Comparison of ENCODE assay signal across 8 mouse cellular contexts in the genomic region with DNA sequence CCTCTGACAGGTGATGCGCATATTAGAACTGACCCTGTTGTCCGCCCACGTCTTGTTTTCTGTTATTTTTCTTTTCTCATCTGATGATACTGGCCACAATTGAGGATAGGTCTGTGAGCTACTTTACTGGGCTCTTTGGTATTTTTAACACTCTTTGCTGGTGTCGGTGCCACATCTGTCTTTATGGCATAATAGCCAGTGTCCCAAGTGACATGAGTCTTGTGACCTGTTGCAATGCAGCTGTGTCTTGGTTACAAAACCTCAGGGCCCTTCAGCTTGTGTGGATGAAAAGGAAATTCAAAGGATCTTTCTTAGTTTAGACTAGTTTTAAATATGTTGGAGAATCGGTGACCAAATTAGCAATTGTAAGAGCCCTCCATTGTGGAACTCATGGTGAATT. TPM values are rescaled to one million over a fixed set of nuclear protein-coding genes. Genes with fewer than 3 reads are reported as not detected.
A peak's percentile ranks its signal among the peaks of the same experiment; 100 is the strongest.
DNase-seq lines count a peak whose midpoint lies in the region; ATAC-seq and TF ChIP-seq lines count a peak whose summit lies in the region.

No protein-coding gene starts in this region.

- ATAC-seq in heart, embryonic 11.5 days (replicated peaks; ENCODE audit: insufficient number of reproducible peaks, low FRiP score, low TSS enrichment): no peak
- no peak for ATAC-seq in hindbrain, embryonic 11.5 days (ENCODE audit: low FRiP score)

- TF ChIP-seq EP300 in MEL (IDR thresholded peaks at IDR 0.05; ENCODE audit: low read depth in 1 of 2, low read length in 2 of 2): no peak

- WGBS in heart, embryonic 11.5 days (ENCODE audit: insufficient replicate concordance): 38% methylated on average over 5 of the region's 5 CpGs
- 39% methylated on average over 5 of the region's 5 CpGs for WGBS in hindbrain, embryonic 11.5 days
- WGBS in midbrain, embryonic 10.5 days: 50% methylated on average over 5 of the region's 5 CpGs

- no peak for TF ChIP-seq RAD21 in MEL (IDR thresholded peaks at IDR 0.05; ENCODE audit: low read depth, low read length)

- H3K4me3 ChIP-seq in heart, embryonic 11.5 days (ENCODE audit: low read depth, low read length): peak overlapping the region; percentile 95
- peak overlapping the region; percentile 91 to 98 for H3K4me3 ChIP-seq in MEL (ENCODE audit: control insufficient read depth in 1 of 2, insufficient read depth in 1 of 2, low read depth in 2 of 2, low read length in 2 of 2)
- H3K4me3 ChIP-seq in hindbrain, embryonic 11.5 days (ENCODE audit: low read depth, low read length): peak overlapping the region; percentile 92
- H3K4me3 ChIP-seq in midbrain, embryonic 10.5 days: peak overlapping the region; percentile 94

- peak overlapping the region; percentile 95 for H3K9ac ChIP-seq in heart, embryonic 11.5 days (ENCODE audit: low read depth, low read length)
- H3K9ac ChIP-seq in MEL (ENCODE audit: control insufficient read depth, low read depth, low read length, poor library complexity, severe bottlenecking): peak overlapping the region; percentile 92
- H3K9ac ChIP-seq in hindbrain, embryonic 11.5 days (ENCODE audit: low read depth, low read length): peak overlapping the region; percentile 91

- H3K4me2 ChIP-seq in heart, embryonic 11.5 days: peak overlapping the region; percentile 88
- H3K4me2 ChIP-seq in hindbrain, embryonic 11.5 days (replicated peaks; ENCODE audit: low read depth, low read length): peak overlapping the region; percentile 71

- peaks cover 38% of the 10 kb centered on the region for H3K79me2 ChIP-seq in MEL (ENCODE audit: control insufficient read depth, insufficient read depth, low read length, poor library complexity)

- H3K4me1 ChIP-seq in heart, embryonic 11.5 days (ENCODE audit: control insufficient read depth, insufficient read depth, low read length): peaks cover 15% of the 10 kb centered on the region
- peaks cover 0 to 15% of the 10 kb centered on the region in 2 experiments; a peak in 1 of 4 replicates for H3K4me1 ChIP-seq in MEL (ENCODE audit: control insufficient read depth in 1 of 2, insufficient read depth in 2 of 2, low read length in 2 of 2)
- peaks cover 4% of the 10 kb centered on the region for H3K4me1 ChIP-seq in hindbrain, embryonic 11.5 days (replicated peaks; ENCODE audit: control insufficient read depth, insufficient read depth, low read length)
- H3K4me1 ChIP-seq in midbrain, embryonic 10.5 days: peaks cover 25% of the 10 kb centered on the region

- no peaks in the 10 kb centered on the region for H3K9me3 ChIP-seq in heart, embryonic 11.5 days (replicated peaks; ENCODE audit: control insufficient read depth, low read length)
- no peaks in the 10 kb centered on the region for H3K9me3 ChIP-seq in MEL (replicated peaks; ENCODE audit: insufficient read depth, low read length)
- H3K9me3 ChIP-seq in hindbrain, embryonic 11.5 days (ENCODE audit: control insufficient read depth, low read length): no peaks in the 10 kb centered on the region
- no peaks in the 10 kb centered on the region for H3K9me3 ChIP-seq in midbrain, embryonic 10.5 days (replicated peaks)

- no peaks in the 10 kb centered on the region for H3K36me3 ChIP-seq in heart, embryonic 11.5 days (ENCODE audit: control insufficient read depth, insufficient read depth, low read length)
- peaks cover 0 to 11% of the 10 kb centered on the region in 2 experiments; a peak in 2 of 4 replicates for H3K36me3 ChIP-seq in MEL (ENCODE audit: control insufficient read depth in 1 of 2, insufficient read depth in 2 of 2, low read length in 2 of 2)
- no peaks in the 10 kb centered on the region for H3K36me3 ChIP-seq in hindbrain, embryonic 11.5 days (ENCODE audit: control insufficient read depth, insufficient read depth, low read length)
- H3K36me3 ChIP-seq in midbrain, embryonic 10.5 days: 0 out of 2 replicates have a peak, but pooled peaks cover 6% of the 10 kb centered on the region

- TF ChIP-seq POLR2A in MEL (IDR thresholded peaks at IDR 0.05; ENCODE audit: control insufficient read depth in 1 of 2, insufficient read depth in 1 of 2, low read depth in 1 of 2, low read length in 2 of 2, poor library complexity in 1 of 2): no peak

- DNase-seq in heart, postnatal 10 days: no peak
- DNase-seq in MEL (ENCODE audit: low read depth, low spot score): peak; percentile 26
- DNase-seq in hindbrain, embryonic 11.5 days (ENCODE audit: low spot score): no peak
- DNase-seq in midbrain, embryonic 10.5 days (ENCODE audit: low spot score): no peak
- DNase-seq in urinary bladder, postnatal 14 days (ENCODE audit: low spot score): no peak
- no peak for DNase-seq in embryo, embryonic 9.5 days (ENCODE audit: extremely low spot score)
- no peak for DNase-seq in urinary bladder, adult 18-20 months (ENCODE audit: low spot score in 2 of 2)

- H3K27ac ChIP-seq in heart, embryonic 11.5 days (ENCODE audit: low read depth, low read length): no peak overlapping the region
- H3K27ac ChIP-seq in MEL (ENCODE audit: control insufficient read depth, low read depth, low read length): 0 out of 2 replicates have a peak overlapping the region, but pooled peaks have one; percentile 16
- H3K27ac ChIP-seq in hindbrain, embryonic 11.5 days (ENCODE audit: low read depth, low read length): no peak overlapping the region
- peak overlapping the region; percentile 96; the same call in 1 of the 2 replicates for H3K27ac ChIP-seq in midbrain, embryonic 10.5 days (replicated peaks)

- intact Hi-C loops in heart, postnatal 10 days (cut with DNase I): loop anchor here (2.0 to 5.0 kb wide), 2 partner anchors 36 to 73 kb away; no protein-coding TSS in a partner anchor

- no peaks in the 10 kb centered on the region for H3K27me3 ChIP-seq in heart, embryonic 11.5 days (ENCODE audit: control insufficient read depth, insufficient read depth, low read length)
- no peaks in the 10 kb centered on the region for H3K27me3 ChIP-seq in MEL (ENCODE audit: control insufficient read depth in 1 of 2, insufficient read depth in 2 of 2, low read length in 2 of 2)
- no peaks in the 10 kb centered on the region for H3K27me3 ChIP-seq in hindbrain, embryonic 11.5 days (ENCODE audit: control insufficient read depth, insufficient read depth, low read length)
- no peaks in the 10 kb centered on the region for H3K27me3 ChIP-seq in midbrain, embryonic 10.5 days (ENCODE audit: low read depth, poor library complexity, severe bottlenecking)

- TF ChIP-seq CTCF in MEL (IDR thresholded peaks at IDR 0.05 in 2 of 3, conservative IDR thresholded peaks at IDR 0.05 in 1 of 3; ENCODE audit: control insufficient read depth in 1 of 3, insufficient read depth in 1 of 3, low read depth in 2 of 3, low read length in 3 of 3, poor library complexity in 1 of 3, severe bottlenecking in 1 of 3): no peak

TF ChIP-seq in MEL, 35 proteins besides CTCF, POLR2A, EP300 and RAD21:
- TF ChIP-seq SIN3A (IDR thresholded peaks at IDR 0.05; ENCODE audit: low read length): no peak

RNA-seq across cellular contexts. Expression of a gene that starts 0.9 kb away (rescaled TPM):
- 25.1 and 25.7 TPM in 2 replicates for polyA plus RNA-seq in heart, embryonic 11.5 days (2014; fragmentation: Nextera tagmentation; extraction: Ambion mirVana)
- total RNA-seq in heart, postnatal 10 days (2021): 10 to 100 TPM; 61.4 to 71.4 TPM
- total RNA-seq in MEL (2012; rRNA removed): 19.2 and 19.6 TPM in 2 replicates
- polyA plus RNA-seq in MEL (2012; ENCODE audit: insufficient read depth in 1 of 2, insufficient read length in 2 of 2, low read depth in 1 of 2, low replicate concordance in 2 of 2, missing spikeins in 1 of 2): 10 to 100 TPM in 1 of 2 experiments, not detected in 1; 31.4 TPM
- polyA plus RNA-seq in hindbrain, embryonic 11.5 days (2014; fragmentation: Nextera tagmentation; extraction: Ambion mirVana): 23.7 and 24.2 TPM in 2 replicates
- 29.2 and 30.3 TPM in 2 replicates for polyA plus RNA-seq in midbrain, embryonic 10.5 days (2016; fragmentation: Nextera tagmentation; extraction: Ambion mirVana)

RNA-seq across cellular contexts. Expression of a gene that starts 37.9 kb away (rescaled TPM):
- polyA plus RNA-seq in heart, embryonic 11.5 days (2014; fragmentation: Nextera tagmentation; extraction: Ambion mirVana): 62.6 and 64.5 TPM in 2 replicates
- 10 to 100 TPM; 72.5 to 76.8 TPM for total RNA-seq in heart, postnatal 10 days (2021)
- 84.9 and 90.9 TPM in 2 replicates for total RNA-seq in MEL (2012; rRNA removed)
- 100 to 1,000 TPM in 1 of 2 experiments, 10 to 100 TPM in 1; 92.1 to 162 TPM for polyA plus RNA-seq in MEL (2012; ENCODE audit: insufficient read depth in 1 of 2, insufficient read length in 2 of 2, low read depth in 1 of 2, low replicate concordance in 2 of 2, missing spikeins in 1 of 2)
- 64.7 and 70.6 TPM in 2 replicates for polyA plus RNA-seq in hindbrain, embryonic 11.5 days (2014; fragmentation: Nextera tagmentation; extraction: Ambion mirVana)
- polyA plus RNA-seq in midbrain, embryonic 10.5 days (2016; fragmentation: Nextera tagmentation; extraction: Ambion mirVana): 92.2 and 101 TPM in 2 replicates

RNA-seq across cellular contexts. Expression of a gene that starts 49.3 kb away (rescaled TPM):
- polyA plus RNA-seq in heart, embryonic 11.5 days (2014; fragmentation: Nextera tagmentation; extraction: Ambion mirVana): 3.4 and 3.6 TPM in 2 replicates
- 1 to 10 TPM; 3.2 to 3.9 TPM for total RNA-seq in heart, postnatal 10 days (2021)
- total RNA-seq in MEL (2012; rRNA removed): 6.1 and 62.9 TPM in 2 replicates
- 10 to 100 TPM in 1 of 2 experiments, not detected in 1; 34.9 TPM for polyA plus RNA-seq in MEL (2012; ENCODE audit: insufficient read depth in 1 of 2, insufficient read length in 2 of 2, low read depth in 1 of 2, low replicate concordance in 2 of 2, missing spikeins in 1 of 2)
- 0.86 and 1.7 TPM in 2 replicates for polyA plus RNA-seq in hindbrain, embryonic 11.5 days (2014; fragmentation: Nextera tagmentation; extraction: Ambion mirVana)
- polyA plus RNA-seq in midbrain, embryonic 10.5 days (2016; fragmentation: Nextera tagmentation; extraction: Ambion mirVana): 2.2 and 2.8 TPM in 2 replicates

Comparison
In these comparisons a context has a peak if more than half of its experiments do, and no peak if none do; other contexts are left out.
1. H3K27ac ChIP-seq: peak in MEL (single experiment) and midbrain, embryonic 10.5 days (single experiment); none in heart, embryonic 11.5 days (single experiment) and hindbrain, embryonic 11.5 days (single experiment).
2. Peak in every context shown above with its lines, with median percentiles within 50 percentile points of each other: H3K4me3 ChIP-seq and H3K9ac ChIP-seq.